Mouse (Mus musculus) lung, postnatal 0 days (tissue): ENCODE results near the gene Sorbs1.

Source experiments
- CTCF ChIP-seq: IDR thresholded peaks from 2 replicates; pipeline ENCODE4 v1.5.1; 2016; ENCODE audit warnings: antibody characterized with exemption, mild to moderate bottlenecking
- EP300 ChIP-seq: IDR thresholded peaks from 2 replicates; pipeline ENCODE4 v1.6.1; 2016; ENCODE audit warnings: antibody characterized with exemption, mild to moderate bottlenecking, control low read depth

DNA sequence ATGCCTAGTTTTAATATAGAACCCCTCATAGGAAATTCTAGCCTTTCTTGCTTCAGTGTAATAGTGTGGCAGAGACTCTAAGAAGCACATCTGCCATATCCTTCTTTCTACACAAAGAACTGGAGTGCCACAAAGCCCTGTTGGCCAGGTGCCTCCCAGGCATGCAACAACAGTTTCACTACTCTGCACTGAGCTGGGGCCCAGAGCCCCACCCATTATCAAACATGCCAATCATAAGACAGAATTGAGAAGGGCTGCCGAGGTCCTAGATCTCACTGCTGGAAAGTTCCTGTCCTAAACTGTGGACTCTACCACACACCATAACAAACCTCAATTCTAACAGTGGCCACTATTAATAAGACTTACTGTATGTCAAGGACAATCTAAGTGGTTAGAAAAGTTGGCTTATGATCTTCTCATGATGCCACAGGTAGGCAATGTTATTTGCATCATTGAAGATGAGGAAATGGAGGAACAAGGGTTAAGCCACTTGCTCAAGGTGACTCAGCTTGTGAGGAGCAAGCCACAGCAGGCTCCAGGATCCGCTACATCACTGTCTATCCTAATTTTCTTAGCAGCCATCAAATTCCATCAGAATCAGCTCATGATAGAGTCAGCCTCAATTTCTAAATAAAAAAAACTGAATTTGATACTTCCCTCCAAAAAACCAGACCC, 257.1 kb downstream of the Sorbs1 start:
- TF ChIP-seq EP300 (no peak), CTCF (no peak)
